Mouse (Mus musculus): ENCODE data around the gene Cmss1. TPM values are rescaled to one million over a fixed set of nuclear protein-coding genes. Genes with fewer than 3 reads are reported as not detected.

The Cmss1 gene
- polyA plus RNA-seq, 2 experiments, result 6.0 to 23.0 TPM

DNA sequence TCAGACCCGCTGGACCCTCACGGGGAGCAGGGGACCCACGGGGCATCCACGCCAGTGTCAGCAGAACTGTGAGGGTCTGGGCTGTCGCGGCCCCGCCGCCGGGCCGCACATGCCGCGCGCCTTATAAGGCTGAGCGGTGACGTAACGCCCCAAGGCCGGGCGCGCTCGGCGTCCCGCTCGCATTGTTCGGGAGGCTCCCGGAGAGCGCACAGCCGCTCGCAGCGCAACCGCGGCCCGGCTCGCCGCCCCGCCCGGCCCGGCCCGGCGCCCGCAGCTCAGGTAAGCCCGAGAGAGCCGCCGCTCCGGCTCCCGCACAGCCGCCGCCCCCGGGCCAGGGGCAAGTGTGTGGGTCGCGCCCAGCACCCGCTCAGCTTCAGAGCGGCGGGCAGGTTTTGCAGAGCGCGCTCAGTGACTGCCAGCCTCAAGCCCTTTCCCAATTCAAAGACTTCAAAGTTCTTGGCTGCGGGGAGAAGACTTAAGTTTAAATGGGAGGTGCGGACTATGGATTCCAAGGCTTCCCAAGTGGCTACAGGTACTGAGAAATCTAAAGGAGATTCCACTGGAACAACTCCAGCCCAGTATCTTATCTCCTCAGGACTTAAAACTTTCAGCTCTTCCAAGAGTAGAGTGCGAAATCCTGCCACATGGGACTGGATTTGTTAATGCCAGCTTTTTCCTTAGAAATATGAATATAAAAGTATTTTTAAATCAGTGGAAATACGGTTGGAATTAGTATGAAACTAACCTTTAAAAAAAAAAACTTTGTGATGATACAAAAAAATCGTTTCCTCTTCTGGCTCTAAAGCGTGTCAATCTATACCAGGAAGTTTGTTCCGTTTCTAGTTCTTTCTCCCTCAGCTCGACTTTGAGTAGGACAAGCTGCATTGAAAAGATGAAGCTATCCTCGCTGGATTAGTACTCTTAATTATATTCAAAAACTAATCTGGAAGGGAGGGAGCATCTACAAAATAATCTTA, 57.3 kb downstream of the Cmss1 start:
- no peaks in the 10 kb centered on the region for H3K9me3 ChIP-seq (ENCODE audit: control insufficient read depth, low read length)
- DNase-seq (ENCODE audit: low read depth in 3 of 3, low spot score in 3 of 3), result peak in 1 of 3 experiments; percentile 16

DNA sequence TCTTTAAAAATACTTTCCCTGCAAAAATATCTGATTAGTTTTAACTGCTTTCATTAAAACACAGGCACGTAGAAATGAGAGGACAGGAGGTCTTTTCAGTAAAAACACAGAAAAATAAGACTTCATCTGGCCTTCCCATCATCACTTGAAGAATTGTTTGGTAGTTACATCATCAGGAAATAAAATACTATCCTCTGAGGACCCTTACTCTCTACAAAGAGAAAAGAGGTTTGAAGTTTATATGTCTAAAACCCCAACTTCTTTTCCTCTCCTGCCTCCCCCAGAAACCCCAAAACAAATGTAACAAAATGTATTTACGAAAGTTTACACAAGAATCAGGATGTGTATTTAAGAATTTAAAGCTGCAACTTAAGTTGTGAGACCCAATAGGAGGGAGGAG, 58.1 kb downstream of the Cmss1 start:
- H3K4me3 ChIP-seq (ENCODE audit: insufficient read depth in 1 of 2, low read depth in 2 of 2, low read length in 2 of 2), result peak overlapping the region; percentile 56
- H3K9ac ChIP-seq (replicated peaks), result no peak overlapping the region
- DNase-seq (ENCODE audit: low read depth in 3 of 3, low spot score in 3 of 3), result no peak
- peaks cover 17% of the 10 kb centered on the region for H3K27me3 ChIP-seq (ENCODE audit: control insufficient read depth, insufficient read depth, low read length)
- H3K4me2 ChIP-seq (ENCODE audit: low read depth), result peak overlapping the region; percentile 63
- TF ChIP-seq EP300 (IDR thresholded peaks at IDR 0.05; ENCODE audit: low read depth) (no peak), CTCF (IDR thresholded peaks at IDR 0.05; ENCODE audit: low read depth) (no peak)
- no peaks in the 10 kb centered on the region for H3K36me3 ChIP-seq (replicated peaks; ENCODE audit: control insufficient read depth, insufficient read depth, low read depth)
- H3K27ac ChIP-seq, result no peak overlapping the region
- H3K9me3 ChIP-seq (ENCODE audit: control insufficient read depth, low read length), result no peaks in the 10 kb centered on the region
- 43% methylated on average over 2 of the region's 2 CpGs for WGBS (ENCODE audit: insufficient replicate concordance)
- H3K4me1 ChIP-seq (replicated peaks; ENCODE audit: control insufficient read depth in 2 of 2, insufficient read depth in 2 of 2, low read length in 1 of 2), result 0 out of 4 replicates have a peak, but pooled peaks cover 0 to 3% of the 10 kb centered on the region in 2 experiments
- ATAC-seq (ENCODE audit: insufficient read depth), result no peak

More for the DNA sequence above, 57.3 kb downstream of the Cmss1 start:
- Histone ChIP-seq H3K27me3 (ENCODE audit: control insufficient read depth, insufficient read depth, low read length) (peaks cover 17% of the 10 kb centered on the region), H3K9ac (replicated peaks) (peak overlapping the region; percentile 38), H3K27ac (no peak overlapping the region), H3K36me3 (replicated peaks; ENCODE audit: control insufficient read depth, insufficient read depth, low read depth) (no peaks in the 10 kb centered on the region), H3K4me2 (ENCODE audit: low read depth) (peak overlapping the region; percentile 63), H3K4me3 (ENCODE audit: insufficient read depth in 1 of 2, low read depth in 2 of 2, low read length in 2 of 2) (peak overlapping the region; percentile 56), H3K4me1 (replicated peaks; ENCODE audit: control insufficient read depth in 2 of 2, insufficient read depth in 2 of 2, low read length in 1 of 2) (0 out of 4 replicates have a peak, but pooled peaks cover 0 to 3% of the 10 kb centered on the region in 2 experiments)
- ATAC-seq (ENCODE audit: insufficient read depth), result peak; percentile 68
- WGBS (ENCODE audit: insufficient replicate concordance), result under 1% methylated on average over 61 of the region's 64 CpGs
- TF ChIP-seq CTCF (IDR thresholded peaks at IDR 0.05; ENCODE audit: low read depth) (no peak), EP300 (IDR thresholded peaks at IDR 0.05; ENCODE audit: low read depth) (no peak)

DNA sequence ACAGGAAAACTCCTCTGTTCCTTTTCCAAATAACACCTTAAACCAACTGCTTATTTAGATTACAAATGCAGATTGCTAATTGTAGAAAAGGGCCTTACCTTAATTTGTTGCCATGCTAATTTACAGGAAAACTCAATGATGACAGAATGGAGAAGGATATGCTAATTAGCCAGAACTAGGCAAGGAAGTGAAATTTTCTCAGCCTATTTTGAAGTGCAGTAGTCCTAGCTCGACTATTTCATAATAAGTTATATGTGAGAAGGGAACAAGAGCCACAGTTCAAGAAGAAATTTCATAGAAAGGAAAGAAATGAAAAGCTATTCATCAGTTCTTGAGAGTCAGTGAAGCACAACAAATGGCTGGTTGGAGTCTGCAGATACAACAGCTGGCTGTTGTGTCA, 60.3 kb downstream of the Cmss1 start:
- no peak for TF ChIP-seq CTCF (IDR thresholded peaks at IDR 0.05; ENCODE audit: low read depth)
- H3K4me1 ChIP-seq (replicated peaks; ENCODE audit: control insufficient read depth in 2 of 2, insufficient read depth in 2 of 2, low read length in 1 of 2), result 0 out of 4 replicates have a peak, but pooled peaks cover 0 to 3% of the 10 kb centered on the region in 2 experiments
- WGBS (ENCODE audit: insufficient replicate concordance), result 49% methylated on average over 1 of the region's 1 CpGs
- H3K27ac ChIP-seq, result no peak overlapping the region
- no peak for ATAC-seq (ENCODE audit: insufficient read depth)
- H3K9ac ChIP-seq (replicated peaks), result no peak overlapping the region
- no peaks in the 10 kb centered on the region for H3K9me3 ChIP-seq (ENCODE audit: control insufficient read depth, low read length)
- no peak for DNase-seq (ENCODE audit: low read depth in 3 of 3, low spot score in 3 of 3)
- peaks cover 17% of the 10 kb centered on the region for H3K27me3 ChIP-seq (ENCODE audit: control insufficient read depth, insufficient read depth, low read length)
- H3K4me3 ChIP-seq (ENCODE audit: insufficient read depth in 1 of 2, low read depth in 2 of 2, low read length in 2 of 2), result no peak overlapping the region
- H3K4me2 ChIP-seq (ENCODE audit: low read depth), result no peak overlapping the region
- no peaks in the 10 kb centered on the region for H3K36me3 ChIP-seq (replicated peaks; ENCODE audit: control insufficient read depth, insufficient read depth, low read depth)

DNA sequence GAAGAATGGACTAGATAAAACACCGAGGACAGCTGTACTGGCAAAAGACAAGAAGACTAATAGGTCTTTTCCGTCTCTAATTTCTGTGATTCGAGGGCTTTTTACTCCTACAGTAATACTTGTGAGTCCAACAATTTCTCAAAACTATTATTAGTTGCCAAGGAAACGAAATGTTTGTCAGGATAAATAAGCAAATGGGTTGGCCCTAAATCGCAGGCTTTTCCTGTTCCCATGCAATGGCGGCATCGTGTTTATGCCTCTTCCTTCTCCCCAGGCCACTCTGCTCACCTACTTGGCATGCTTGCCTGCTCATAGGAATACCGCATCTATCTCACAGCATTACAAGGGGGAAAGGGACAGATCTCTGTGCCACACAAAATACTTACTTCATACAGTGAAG, 62.2 kb downstream of the Cmss1 start:
- DNase-seq (ENCODE audit: low read depth in 3 of 3, low spot score in 3 of 3), result no peak
- TF ChIP-seq CTCF (IDR thresholded peaks at IDR 0.05; ENCODE audit: low read depth) (no peak), EP300 (IDR thresholded peaks at IDR 0.05; ENCODE audit: low read depth) (no peak)
- H3K27ac ChIP-seq, result no peak overlapping the region

DNA sequence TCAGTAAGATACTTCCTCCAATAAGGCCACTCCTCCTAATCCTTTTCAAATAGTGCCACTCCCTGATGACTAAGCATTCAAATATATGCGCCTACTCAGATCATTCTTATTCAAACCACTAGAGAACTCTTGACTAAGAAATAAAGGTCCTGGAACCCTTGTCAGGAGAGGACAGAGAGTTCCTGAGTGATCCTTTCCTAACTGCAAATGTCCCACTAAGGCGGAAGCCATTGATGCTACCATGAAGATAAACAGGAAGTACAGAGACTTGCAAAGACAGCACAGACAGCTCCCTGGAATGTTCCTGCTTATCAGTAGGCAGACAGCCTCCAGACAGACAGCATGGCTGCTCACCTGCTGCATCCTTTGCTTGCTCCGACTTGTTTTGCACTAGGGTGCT, 63.4 kb downstream of the Cmss1 start:
- Histone ChIP-seq H3K27ac (no peak overlapping the region), H3K4me3 (ENCODE audit: insufficient read depth in 1 of 2, low read depth in 2 of 2, low read length in 2 of 2) (no peak overlapping the region), H3K36me3 (replicated peaks; ENCODE audit: control insufficient read depth, insufficient read depth, low read depth) (no peaks in the 10 kb centered on the region), H3K27me3 (ENCODE audit: control insufficient read depth, insufficient read depth, low read length) (peaks cover 6% of the 10 kb centered on the region), H3K4me1 (replicated peaks; ENCODE audit: control insufficient read depth in 2 of 2, insufficient read depth in 2 of 2, low read length in 1 of 2) (0 out of 4 replicates have a peak, but pooled peaks cover 0 to 3% of the 10 kb centered on the region in 2 experiments), H3K9me3 (ENCODE audit: control insufficient read depth, low read length) (no peaks in the 10 kb centered on the region), H3K4me2 (ENCODE audit: low read depth) (no peak overlapping the region), H3K9ac (replicated peaks) (no peak overlapping the region)
- TF ChIP-seq CTCF (IDR thresholded peaks at IDR 0.05; ENCODE audit: low read depth) (no peak), EP300 (IDR thresholded peaks at IDR 0.05; ENCODE audit: low read depth) (no peak)
- DNase-seq (ENCODE audit: low read depth in 3 of 3, low spot score in 3 of 3), result no peak
- no peak for ATAC-seq (ENCODE audit: insufficient read depth)
- 67% methylated on average over 3 of the region's 3 CpGs for WGBS (ENCODE audit: insufficient replicate concordance)

More for the DNA sequence above, 62.2 kb downstream of the Cmss1 start:
- 0 out of 4 replicates have a peak, but pooled peaks cover 0 to 3% of the 10 kb centered on the region in 2 experiments for H3K4me1 ChIP-seq (replicated peaks; ENCODE audit: control insufficient read depth in 2 of 2, insufficient read depth in 2 of 2, low read length in 1 of 2)
- H3K4me3 ChIP-seq (ENCODE audit: insufficient read depth in 1 of 2, low read depth in 2 of 2, low read length in 2 of 2), result no peak overlapping the region
- H3K36me3 ChIP-seq (replicated peaks; ENCODE audit: control insufficient read depth, insufficient read depth, low read depth), result no peaks in the 10 kb centered on the region
- H3K9ac ChIP-seq (replicated peaks), result no peak overlapping the region
- H3K9me3 ChIP-seq (ENCODE audit: control insufficient read depth, low read length), result no peaks in the 10 kb centered on the region
- no peak overlapping the region for H3K4me2 ChIP-seq (ENCODE audit: low read depth)
- WGBS (ENCODE audit: insufficient replicate concordance), result 73% methylated on average over 8 of the region's 8 CpGs
- ATAC-seq (ENCODE audit: insufficient read depth), result no peak
- peaks cover 14% of the 10 kb centered on the region for H3K27me3 ChIP-seq (ENCODE audit: control insufficient read depth, insufficient read depth, low read length)
